Mouse (Mus musculus) right cerebral cortex, postnatal 4 days (tissue): ENCODE measurements around the gene Sat2.
A peak's percentile ranks its signal among the peaks of the same experiment; 100 is the strongest.
"Not testable (repeated sequence)": the region's sequence is repeated elsewhere in the genome, so short reads cannot be mapped to it uniquely, and the experiment has no call there.

Experiments
- DNase-seq: peaks from one replicate; pipeline ENCODE4 v3.0.0-alpha.2; 2022

Sat2 gene

DNA sequence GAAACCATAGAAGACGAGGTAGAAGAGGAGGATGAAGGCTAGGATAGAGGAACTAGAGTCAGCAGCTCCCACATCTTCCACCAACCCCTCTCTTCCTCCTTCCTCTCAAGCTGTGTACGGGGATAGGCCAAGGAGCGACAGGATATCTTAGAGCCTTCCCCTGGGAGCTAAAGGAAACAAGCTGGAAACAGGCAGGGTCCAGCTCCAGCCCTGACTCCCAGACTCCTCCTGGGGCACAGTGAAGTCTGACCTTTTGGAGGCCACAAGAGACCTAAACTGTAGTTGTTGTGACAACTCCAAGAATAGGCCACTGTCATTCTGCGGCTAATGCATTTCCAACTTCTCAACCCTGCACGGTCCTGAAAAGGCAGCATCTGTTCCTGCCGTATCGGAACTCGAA is 18.3 kb upstream of the Sat2 start:
- no peak for DNase-seq

DNA sequence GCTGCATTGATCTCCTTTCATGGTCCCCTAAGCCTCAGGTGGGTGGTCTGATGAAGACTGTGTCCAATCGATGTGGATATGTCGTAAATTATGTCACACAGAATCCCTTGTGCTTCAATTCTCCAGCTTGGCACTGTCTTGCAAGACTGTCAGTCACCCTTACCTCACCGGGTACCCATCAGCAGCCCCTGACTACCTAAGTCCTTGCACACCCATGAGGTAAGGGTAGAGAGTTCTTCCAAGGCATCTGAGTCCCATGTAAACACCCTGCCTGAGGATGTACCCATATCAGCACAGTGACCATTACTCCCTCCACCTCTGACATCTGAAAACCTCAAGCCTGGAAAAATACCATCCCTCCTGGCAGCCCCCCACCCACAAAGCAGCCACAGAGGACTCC is 17.5 kb upstream of the Sat2 start:
- no peak for DNase-seq

DNA sequence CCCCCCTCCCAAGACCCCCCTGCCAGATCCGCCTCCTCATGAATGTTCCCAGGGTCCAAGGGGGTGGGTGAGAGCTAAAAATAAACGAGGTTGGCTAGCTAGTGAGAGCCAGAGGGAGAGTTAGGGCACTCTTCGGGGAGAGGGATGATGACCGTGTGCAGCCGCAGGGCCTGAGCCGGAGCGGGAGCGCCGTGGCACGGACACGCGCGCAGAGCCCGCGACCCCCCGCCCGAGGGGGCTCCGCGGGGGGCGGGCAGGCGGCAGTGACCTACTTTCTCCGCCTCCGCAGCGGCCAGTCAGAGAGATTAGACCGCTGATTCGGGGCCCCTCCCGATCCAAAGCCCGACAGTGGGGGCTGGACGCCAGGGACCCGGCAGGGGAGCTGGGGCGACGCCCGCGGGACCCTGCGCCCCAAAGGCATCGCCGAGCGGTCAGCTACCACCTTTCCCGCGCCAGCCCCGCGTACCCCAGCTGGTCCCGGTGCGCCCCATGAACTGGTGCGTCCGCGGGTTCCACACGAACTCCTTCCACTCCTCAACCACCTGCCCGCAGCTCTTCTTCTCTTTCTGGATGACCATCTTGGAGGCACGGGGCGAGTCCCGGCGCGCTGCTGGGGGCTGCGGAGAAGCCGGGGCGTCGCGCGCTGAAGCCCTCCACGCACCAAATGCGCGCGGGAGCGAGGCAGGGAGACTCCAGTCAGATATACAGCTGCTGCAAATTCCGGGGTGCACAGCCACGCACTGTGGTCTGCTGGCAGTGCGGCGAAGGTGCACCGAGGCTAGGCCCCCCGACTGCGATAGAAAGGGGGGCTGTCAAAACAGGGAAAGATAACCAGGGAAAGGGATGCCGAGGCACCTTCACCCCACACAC is 16.8 kb upstream of the Sat2 start:
- DNase-seq: peak; percentile 46

DNA sequence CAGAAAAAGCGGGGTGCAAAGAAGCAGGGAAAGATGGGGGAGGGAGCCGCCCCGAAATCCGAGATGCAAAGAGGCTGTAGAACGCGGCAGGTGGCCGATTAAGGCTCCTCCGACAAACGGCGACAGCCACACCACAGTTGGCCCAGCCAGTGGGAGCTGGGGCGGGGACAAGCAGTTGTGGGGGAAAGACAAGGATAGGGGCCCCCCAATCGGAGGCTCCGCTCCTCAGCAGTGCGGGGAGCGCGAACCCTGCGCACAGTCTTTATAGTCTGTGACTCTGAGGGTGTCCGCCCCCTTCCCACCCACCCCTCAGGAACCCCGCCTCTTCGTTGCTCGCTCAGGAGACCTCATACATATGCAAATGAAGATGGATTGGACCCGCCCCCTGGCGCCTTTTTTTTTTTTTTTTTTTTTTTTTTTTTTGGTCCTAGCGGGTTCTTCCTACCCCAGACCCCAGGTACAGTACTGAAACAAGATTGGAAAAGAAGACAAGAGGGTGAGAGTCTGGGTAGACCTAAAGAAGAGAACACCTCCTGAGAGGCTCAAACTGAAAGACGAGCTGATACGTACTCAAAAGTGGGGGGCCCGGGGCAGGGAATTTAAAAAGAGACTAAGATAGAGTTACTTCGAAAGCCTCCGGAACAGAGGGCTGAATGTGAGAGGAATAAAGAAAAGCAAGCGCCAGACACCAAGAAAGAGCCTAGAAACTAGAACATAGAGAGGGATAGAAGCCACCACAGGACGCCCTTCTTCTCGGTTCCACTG is 15.9 kb upstream of the Sat2 start, which contains the start of gene Atp1b2:
Gene Atp1b2, minus strand, starts transcription at position 217 of the 765 bp plus-strand sequence.
- peak; percentile 88 for DNase-seq

DNA sequence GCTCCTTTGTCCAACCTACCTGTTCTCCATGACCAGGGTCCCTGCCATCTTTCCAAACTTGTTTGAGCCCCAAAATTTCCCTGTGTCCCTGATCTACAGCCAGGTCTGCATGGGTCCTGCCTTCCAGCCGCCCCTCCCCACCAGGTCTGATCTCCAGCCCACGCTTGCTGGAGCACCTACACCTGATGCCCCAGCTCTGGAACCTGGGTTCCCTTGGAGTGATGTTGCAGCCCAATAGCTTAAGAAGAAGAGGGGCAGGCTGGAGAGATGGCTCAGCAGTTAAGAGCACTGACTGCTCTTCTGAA is 15.4 kb upstream of the Sat2 start:
- no peak for DNase-seq

DNA sequence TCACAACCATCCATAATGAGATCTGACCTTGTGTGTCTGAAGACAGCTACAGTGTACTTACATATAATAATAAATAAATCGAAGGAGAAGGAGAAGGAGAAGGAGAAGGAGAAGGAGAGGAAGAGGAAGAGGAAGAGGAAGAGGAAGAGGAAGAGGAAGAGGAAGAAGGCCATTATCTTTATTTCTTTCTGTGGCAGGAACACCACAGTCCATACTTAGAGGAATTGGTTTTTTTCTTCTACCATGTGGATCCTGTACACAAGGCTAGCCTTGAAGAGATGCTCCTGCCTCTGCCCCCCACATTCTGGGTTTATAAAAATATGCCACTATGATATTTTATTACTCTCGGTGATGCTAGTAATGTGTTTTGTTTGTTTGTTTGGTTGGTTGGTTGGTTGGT is 15.0 kb upstream of the Sat2 start:
- no peak for DNase-seq

DNA sequence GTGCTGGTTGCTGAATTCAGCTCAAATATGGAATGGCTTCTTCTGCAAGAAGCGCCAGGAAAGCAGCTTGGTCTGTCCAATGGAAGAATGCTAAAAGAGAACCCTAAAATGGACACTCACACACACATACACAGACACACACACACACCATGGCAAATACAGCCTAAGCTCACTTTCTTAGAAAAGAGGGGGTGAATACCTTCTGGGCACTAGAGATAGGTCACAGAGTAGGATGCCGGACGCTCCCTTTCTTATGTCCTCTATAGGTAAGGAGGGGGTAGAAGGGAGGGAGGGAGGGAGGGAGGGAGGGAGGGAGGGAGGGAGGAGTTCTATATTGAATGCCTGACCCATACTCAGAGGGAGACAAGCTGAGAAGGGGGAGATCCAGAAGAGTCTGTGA is 13.3 kb upstream of the Sat2 start:
- DNase-seq: no peak

DNA sequence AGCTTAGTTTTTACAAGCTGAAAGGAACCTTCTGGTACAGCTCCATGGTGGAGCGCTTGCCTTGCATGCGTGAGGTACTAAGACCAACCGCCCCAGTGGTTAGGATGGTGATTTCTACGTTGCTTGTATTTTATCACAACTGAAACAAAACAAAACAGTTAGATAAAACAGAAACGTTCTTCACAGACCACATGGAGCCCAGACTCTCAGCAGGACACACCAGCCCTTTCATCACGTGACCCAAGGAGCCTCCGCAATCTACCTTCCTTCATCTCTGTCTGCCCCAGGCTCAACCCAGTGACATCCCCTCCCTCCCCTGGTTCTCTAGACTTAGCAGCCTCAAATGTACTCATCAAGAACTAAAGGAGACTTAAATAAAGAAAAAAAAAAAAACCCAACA is 12.4 kb upstream of the Sat2 start:
- DNase-seq: no peak

DNA sequence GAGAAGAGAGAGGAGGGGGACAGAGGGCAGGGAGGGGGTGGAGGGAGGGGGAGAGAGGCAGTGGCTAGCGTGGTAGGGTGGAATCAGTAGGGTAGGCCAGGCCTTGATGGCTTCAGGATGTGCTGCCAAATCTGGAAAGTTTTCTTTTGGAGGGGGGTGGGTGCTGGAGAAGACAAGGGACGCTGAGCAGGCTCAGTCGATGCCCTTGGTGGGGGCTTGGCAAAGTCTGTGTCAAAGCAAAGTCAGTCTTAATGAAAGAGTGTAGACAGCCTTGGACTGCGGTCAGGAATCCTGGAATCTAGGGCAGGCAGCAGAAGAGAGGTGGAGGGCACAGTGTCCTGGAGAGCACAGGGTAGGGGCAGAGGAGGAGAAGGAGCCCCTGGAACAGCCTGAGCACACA is 10.9 kb upstream of the Sat2 start:
- DNase-seq: no peak

DNA sequence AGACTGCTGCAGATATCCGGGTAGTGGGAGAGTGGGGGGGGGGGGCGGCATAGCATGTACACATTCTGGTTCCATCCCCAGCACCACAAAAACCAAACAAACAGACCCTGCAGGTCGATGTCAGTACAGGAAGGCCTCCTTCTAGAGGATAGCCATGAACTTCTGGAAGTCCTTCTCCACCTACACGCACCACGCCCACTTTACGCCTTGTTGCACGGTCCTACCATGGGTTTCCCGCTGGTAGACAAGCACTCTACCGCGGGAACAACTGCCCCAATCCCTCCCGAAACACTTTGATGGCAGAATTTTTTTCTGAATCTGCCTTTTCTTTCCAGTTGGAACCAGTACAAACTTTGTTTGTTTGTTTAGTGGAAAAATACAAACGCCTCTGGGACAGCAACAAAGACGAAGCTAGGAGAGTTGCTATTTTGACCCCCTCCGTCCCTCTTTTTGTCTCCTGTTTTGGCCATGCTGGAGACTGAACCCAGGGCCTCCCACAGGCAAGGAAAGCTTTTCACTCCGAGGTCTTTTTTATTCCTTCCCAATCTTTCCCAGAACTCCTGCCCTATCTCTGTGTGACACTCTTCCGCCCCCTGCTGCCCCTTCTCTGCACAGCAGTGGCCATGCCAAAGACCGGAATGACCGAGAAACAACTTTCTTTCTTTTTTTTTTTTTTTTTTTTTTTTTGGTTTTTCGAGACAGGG is 8.1 kb upstream of the Sat2 start:
- peak; percentile 80 for DNase-seq

DNA sequence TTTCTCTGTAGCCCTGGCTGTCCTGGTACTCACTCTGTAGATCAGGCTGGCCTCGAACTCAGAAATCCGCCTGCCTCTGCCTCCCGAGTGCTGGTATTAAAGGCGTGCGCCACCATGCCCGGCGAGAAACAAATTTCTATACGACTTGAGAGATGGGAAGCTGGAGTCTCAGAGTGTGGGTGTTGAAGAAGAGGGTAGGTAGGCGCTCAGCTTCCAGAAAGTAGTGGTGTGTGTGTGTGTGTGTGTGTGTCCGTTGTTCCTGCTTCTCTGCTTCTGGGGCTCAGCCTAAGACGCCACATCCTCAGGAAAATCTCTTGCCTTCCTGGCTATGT is 7.6 kb upstream of the Sat2 start:
- DNase-seq: not testable (repeated sequence)

DNA sequence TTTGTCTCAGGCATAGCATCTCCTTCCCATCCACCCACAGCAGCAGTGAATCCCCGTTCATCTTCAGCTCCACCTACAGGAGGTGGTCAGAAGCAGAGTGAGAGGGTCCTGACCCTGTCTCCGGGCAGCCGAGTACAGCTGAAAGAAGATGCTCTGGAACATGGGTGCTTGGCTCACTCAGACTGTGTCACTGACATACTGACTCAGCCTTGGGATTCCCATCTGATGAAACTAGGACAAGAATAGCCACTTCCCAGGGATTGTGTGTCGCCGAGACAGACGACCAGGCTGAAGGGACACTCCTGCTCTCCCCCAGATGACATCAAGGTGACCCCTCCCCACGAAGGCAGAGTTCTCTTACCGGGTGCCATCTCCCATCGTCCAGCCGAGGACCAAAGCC is 5.0 kb upstream of the Sat2 start:
- DNase-seq: no peak

DNA sequence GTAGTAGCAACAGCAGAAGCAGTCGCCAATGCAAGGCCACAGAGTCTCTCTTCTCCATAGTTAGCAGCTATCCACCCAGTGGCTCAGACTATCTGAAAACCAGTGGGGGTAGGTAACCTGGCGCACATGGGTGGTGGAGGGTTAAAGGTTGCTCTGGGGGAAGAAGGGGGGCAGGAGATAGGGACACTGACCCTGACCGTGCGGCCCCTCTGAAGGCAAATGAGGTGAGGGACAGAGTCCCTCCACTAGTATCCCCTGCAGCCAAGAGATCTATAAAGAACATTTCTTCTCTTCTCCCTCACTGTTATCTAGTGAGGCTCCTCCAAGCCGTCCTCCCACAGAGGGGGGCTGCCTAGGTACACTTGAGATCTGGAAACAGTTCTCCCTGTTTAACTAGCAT is 4.0 kb upstream of the Sat2 start, which contains the start of gene Shbg:
Gene Shbg, minus strand, starts transcription at position 101 of the 400 bp plus-strand sequence.
- no peak for DNase-seq

DNA sequence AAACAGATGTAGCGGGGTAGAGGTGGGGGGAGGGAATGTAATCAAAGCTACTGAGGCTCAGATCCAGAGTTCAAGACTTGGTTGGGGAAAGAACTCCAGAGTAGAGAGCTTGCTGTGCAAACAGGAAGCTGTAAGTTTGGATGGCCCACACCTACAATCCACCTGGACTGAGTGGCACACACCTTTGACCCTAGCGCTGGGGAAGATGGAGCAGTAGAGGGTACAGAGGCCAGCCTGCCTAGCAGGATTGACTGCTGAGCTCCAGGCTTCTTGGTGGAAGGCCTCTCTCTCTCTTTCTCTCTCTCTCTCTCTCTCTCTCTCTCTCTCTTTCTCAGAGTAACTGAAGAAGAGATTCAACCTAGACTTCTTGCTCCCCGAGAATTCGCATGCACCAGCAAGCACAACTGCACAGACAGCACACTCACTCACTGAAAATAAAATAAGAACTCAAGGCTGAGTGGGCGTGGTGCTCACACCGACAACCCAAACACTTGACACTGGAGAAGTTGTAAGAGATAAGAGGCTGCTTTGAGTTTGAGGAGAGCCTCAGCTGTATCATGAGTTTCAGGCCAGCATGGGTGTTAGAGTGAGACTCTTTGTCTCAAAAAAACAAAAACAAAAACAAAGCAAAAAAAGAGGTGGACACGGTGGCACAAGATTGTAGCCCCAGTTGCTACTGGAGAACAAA is 1.3 kb upstream of the Sat2 start:
- DNase-seq: no peak

DNA sequence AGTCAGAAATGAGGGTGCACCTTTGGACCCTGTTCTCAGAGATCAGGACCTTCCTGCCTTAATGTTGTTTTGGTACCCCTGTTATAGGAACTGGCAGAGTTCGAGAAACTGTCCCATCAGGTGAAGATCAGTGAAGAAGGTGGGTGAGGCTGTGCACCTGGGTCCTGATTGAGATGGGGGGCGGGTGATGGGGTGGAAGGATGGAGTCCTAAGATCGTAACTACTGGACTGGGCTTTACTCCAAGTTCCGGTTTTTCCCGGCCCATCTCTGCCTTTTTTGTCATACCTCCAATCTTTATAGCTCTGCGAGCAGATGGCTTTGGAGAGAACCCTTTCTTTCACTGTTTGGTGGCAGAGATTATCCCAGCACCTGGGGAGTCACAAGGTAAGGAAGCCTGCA is 582 bp downstream of the Sat2 start:
- no peak for DNase-seq

DNA sequence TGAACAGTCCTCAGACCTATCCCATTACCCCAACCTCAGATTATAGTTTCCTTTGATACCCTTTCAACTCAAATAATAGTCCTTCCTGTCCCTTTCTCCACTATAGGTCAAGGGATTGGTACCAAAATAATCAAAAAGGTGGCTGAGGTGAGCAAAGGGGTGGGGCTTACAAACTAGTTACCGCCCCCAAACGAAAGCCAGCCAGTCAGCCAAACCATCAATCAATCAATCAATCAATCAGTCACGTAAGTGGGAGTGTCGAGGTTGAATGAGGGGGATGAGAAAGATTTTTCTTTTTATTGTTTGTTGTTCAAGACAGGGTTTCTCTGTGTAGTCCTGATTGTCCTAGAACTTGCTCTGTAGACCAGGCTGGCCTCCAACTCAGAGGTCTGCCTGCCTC is 1.2 kb downstream of the Sat2 start:
- no peak for DNase-seq

DNA sequence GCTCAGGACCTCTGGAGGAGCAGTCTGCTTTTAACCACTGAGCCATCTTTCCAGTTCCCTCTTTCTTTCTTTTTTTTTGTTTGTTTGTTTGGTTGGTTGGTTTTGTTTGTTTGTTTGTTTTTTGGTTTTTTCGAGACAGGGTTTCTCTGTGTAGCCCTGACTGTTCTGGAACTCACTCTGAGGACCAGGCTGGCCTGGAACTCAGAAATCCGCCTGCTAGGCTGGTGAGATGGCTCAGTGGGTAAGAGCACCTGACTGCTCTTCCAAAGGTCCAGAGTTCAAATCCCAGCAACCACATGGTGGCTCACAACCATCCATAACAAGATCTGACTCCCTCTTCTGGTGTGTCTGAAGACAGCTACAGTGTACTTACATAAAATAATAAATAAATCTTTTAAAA is 2.5 kb downstream of the Sat2 start:
- not testable (repeated sequence) for DNase-seq

DNA sequence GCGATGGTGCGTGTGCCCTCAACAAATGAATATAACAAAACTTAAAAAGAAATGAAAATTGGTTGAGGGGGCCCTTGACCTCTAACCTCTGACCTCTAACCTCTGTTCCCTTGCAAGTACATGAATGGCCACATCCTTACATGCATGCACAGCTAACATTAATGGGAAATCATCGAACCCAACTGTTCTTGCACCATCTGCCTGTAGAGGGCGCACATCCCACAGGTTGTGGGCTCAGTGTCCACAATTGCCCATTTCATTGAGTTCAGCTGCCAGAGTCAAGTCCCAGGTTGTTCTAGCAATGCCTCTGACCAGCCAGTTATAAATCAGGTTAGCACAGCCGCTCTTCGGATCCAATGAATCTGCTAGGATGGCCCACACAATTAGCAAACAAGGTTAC is 6.5 kb downstream of the Sat2 start:
- DNase-seq: peak; percentile 72

DNA sequence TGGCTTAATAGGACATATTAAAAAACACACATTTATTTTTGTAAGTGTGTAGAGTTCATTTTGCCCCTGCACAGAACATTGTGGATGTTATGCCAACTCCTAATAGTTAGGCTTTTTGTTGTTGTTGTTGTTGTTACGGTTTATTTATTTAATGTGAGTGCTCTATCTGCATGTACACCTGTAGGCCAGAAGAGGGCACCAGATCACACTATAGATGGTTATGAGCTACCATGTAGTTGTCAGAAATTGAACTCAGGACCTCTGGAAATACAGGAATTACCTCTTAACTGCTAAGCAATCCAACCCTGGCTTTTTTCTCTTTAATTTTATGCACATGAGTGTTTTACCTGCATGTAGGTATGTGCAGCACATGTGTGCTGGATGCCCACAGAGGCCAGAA is 8.0 kb downstream of the Sat2 start:
- no peak for DNase-seq

DNA sequence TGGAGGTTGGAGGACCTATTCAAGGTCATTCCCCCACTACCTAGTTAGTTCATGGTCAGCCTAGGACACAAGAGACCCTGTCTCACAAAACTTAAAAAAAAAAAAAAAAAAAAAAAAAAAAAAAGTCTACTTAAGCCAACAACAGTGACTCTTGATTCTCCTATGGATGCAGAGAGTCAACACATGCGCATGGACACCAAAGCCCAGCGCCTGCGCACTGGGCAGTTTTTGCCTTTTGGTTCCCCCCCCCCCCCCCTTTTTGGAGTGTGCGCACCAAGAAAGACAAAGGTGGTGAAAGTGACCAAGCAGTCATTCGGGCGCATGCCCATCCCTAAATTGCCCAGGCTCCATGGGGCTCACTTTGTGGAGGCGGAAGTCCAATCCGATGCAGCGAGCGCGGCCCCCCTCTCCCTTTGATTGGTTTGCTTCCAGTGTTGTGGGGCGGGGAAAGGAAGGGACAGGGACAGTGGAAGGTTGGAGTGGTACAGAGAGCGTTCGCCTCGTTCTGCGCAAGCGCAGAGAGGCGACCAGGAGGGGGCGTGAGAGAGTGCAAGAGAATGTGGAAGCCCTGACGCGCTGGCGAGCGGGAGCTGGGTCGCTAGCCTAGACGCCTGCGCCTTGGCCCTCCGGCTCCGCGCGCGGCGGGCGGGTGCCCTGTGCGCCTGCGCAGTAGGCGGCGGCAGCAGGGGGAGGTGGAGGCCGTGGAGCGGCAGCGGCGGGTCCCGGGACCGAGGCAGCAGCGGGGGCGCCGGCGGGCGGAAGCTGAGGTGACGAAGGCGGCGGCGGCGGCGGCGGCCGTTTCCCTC is 10.7 kb downstream of the Sat2 start, which contains the start of gene Fxr2:
Gene Fxr2, plus strand, starts transcription at position 707 of the 806 bp plus-strand sequence.
- DNase-seq: peak; percentile 100

DNA sequence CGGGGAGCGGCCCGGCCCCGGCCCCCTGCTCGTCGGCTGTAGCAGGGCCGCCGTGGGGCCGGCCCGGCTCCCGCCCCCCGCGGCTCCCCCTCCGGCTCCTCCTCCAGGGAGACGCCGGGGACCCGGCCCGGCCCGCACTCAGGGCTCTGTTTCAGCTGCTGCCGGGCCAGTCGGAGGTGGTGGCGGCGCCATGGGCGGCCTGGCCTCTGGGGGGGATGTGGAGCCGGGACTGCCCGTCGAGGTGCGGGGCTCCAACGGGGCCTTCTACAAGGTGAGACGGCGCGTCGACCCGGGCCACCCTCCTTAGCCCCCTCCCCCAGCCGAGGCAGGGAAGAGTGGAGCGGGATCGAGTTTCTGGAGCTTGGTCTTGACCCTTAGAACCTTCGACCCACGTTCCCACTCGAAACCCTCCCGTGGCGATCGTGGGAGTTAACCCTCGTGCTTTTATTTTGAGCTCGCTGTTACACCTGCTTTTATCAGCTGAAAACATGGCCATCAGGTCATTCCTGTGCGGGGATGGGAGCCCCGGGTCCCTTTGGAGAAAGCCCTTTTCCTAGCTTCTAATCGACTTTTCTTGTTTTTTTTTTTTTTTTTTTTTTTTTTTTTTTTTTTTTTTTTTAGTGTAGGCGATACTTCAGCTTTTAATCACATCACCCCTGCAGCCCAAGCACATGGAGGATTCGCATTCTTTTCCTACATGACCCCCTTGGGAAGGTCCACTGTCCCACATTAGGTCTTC is 11.5 kb downstream of the Sat2 start:
- no peak for DNase-seq

DNA sequence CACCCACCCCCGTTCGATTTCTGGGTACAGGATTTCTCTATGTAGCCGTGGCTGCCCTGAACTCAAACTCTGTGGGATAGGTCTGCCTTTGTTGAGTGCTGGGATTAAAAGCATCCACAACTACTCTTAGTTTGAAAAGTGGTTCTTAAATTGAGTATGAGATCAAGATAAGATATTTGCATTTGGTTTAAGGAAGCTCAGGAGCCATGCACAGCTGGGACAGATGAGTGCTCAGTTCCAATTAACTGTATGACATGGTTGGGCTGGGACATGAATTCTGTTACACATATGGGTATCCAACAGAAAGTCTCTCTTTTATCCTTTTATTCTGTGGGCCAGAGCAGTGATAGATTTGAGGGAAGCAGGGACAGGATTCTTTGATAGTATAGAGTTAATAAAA is 13.6 kb downstream of the Sat2 start:
- no peak for DNase-seq
